Mouse (Mus musculus): ENCODE measurements at regions not wholly inside any gene's neighbourhood (a gene's known extent, or its start where the extent isn't known, plus 50 kb on each side); places are given as distances from the start of the nearest gene placed in this dataset.

- no peaks in the 10 kb centered on the region for H3K9me3 ChIP-seq (ENCODE audit: low read length)
- no peaks in the 10 kb centered on the region for H3K27me3 ChIP-seq (ENCODE audit: insufficient read depth, low read length)
- H3K36me3 ChIP-seq (ENCODE audit: insufficient read depth, low read length), result no peaks in the 10 kb centered on the region
- no peak overlapping the region for H3K4me2 ChIP-seq (ENCODE audit: low read depth, low read length)
- ATAC-seq (no peak), DNase-seq (ENCODE audit: low spot score) (no peak)
- no peak for TF ChIP-seq CTCF (IDR thresholded peaks at IDR 0.05; ENCODE audit: low read depth)
- H3K4me3 ChIP-seq (ENCODE audit: low read length), result no peak overlapping the region
- WGBS, result 79% methylated on average over 2 of the region's 2 CpGs
- no peak overlapping the region for H3K9ac ChIP-seq (replicated peaks; ENCODE audit: low read length)
- no peaks in the 10 kb centered on the region for H3K4me1 ChIP-seq (ENCODE audit: insufficient read depth, low read length)
- no peak overlapping the region for H3K27ac ChIP-seq
Measured at GRCm38 (mm10) chr5:41994307-41994706, 73.5 kb upstream of the Gm16223 start.

GRCm38 (mm10) chr5:41983556-41983955 lies 84.2 kb upstream of the Gm16223 start:
- Histone ChIP-seq H3K4me2 (ENCODE audit: low read depth, low read length) (no peak overlapping the region), H3K9ac (replicated peaks; ENCODE audit: low read length) (no peak overlapping the region), H3K4me1 (ENCODE audit: insufficient read depth, low read length) (no peaks in the 10 kb centered on the region), H3K4me3 (ENCODE audit: low read length) (no peak overlapping the region), H3K9me3 (ENCODE audit: low read length) (no peaks in the 10 kb centered on the region), H3K36me3 (ENCODE audit: insufficient read depth, low read length) (no peaks in the 10 kb centered on the region), H3K27me3 (ENCODE audit: insufficient read depth, low read length) (no peaks in the 10 kb centered on the region), H3K27ac (no peak overlapping the region)
- DNase-seq (ENCODE audit: low spot score), result no peak
- TF ChIP-seq CTCF (IDR thresholded peaks at IDR 0.05; ENCODE audit: low read depth), result no peak
- no peak for ATAC-seq
- 65% methylated on average over 4 of the region's 4 CpGs for WGBS

GRCm38 (mm10) chr5:41975535-41975934 lies 92.2 kb upstream of the Gm16223 start:
- Histone ChIP-seq H3K4me2 (ENCODE audit: low read depth, low read length) (no peak overlapping the region), H3K27ac (no peak overlapping the region), H3K9me3 (ENCODE audit: low read length) (no peaks in the 10 kb centered on the region), H3K4me1 (ENCODE audit: insufficient read depth, low read length) (no peaks in the 10 kb centered on the region), H3K9ac (replicated peaks; ENCODE audit: low read length) (no peak overlapping the region), H3K36me3 (ENCODE audit: insufficient read depth, low read length) (no peaks in the 10 kb centered on the region), H3K4me3 (ENCODE audit: low read length) (no peak overlapping the region), H3K27me3 (ENCODE audit: insufficient read depth, low read length) (no peaks in the 10 kb centered on the region)
- no peak for DNase-seq (ENCODE audit: low spot score)
- no peak for ATAC-seq
- peak; percentile 12; the same call in 1 of the 2 replicates for TF ChIP-seq CTCF (IDR thresholded peaks at IDR 0.05; ENCODE audit: low read depth)

GRCm38 (mm10) chr5:41971201-41971600 lies 96.6 kb upstream of the Gm16223 start:
- no peak overlapping the region for H3K27ac ChIP-seq

GRCm38 (mm10) chr5:41966958-41967357 lies 100.8 kb upstream of the Gm16223 start:
- 89% methylated on average over 1 of the region's 1 CpGs for WGBS
- no peak overlapping the region for H3K9ac ChIP-seq (replicated peaks; ENCODE audit: low read length)
- no peaks in the 10 kb centered on the region for H3K4me1 ChIP-seq (ENCODE audit: insufficient read depth, low read length)
- no peak overlapping the region for H3K4me2 ChIP-seq (ENCODE audit: low read depth, low read length)
- no peak for TF ChIP-seq CTCF (IDR thresholded peaks at IDR 0.05; ENCODE audit: low read depth)
- no peak overlapping the region for H3K4me3 ChIP-seq (ENCODE audit: low read length)
- ATAC-seq (no peak), DNase-seq (ENCODE audit: low spot score) (no peak)
- no peaks in the 10 kb centered on the region for H3K27me3 ChIP-seq (ENCODE audit: insufficient read depth, low read length)
- no peaks in the 10 kb centered on the region for H3K9me3 ChIP-seq (ENCODE audit: low read length)
- no peaks in the 10 kb centered on the region for H3K36me3 ChIP-seq (ENCODE audit: insufficient read depth, low read length)
- H3K27ac ChIP-seq, result no peak overlapping the region

More at GRCm38 (mm10) chr5:41971201-41971600, 96.6 kb upstream of the Gm16223 start:
- Histone ChIP-seq H3K4me3 (ENCODE audit: low read length) (no peak overlapping the region), H3K4me1 (ENCODE audit: insufficient read depth, low read length) (no peaks in the 10 kb centered on the region), H3K4me2 (ENCODE audit: low read depth, low read length) (no peak overlapping the region), H3K9ac (replicated peaks; ENCODE audit: low read length) (no peak overlapping the region), H3K9me3 (ENCODE audit: low read length) (no peaks in the 10 kb centered on the region), H3K27me3 (ENCODE audit: insufficient read depth, low read length) (no peaks in the 10 kb centered on the region), H3K36me3 (ENCODE audit: insufficient read depth, low read length) (no peaks in the 10 kb centered on the region)
- ATAC-seq (no peak), DNase-seq (ENCODE audit: low spot score) (peak; percentile 25)
- TF ChIP-seq CTCF (IDR thresholded peaks at IDR 0.05; ENCODE audit: low read depth), result peak; percentile 54
- 76% methylated on average over 1 of the region's 1 CpGs for WGBS

GRCm38 (mm10) chr5:41947114-41947640 lies 103.1 kb upstream of the Bod1l start:
- no peak overlapping the region for H3K4me2 ChIP-seq (ENCODE audit: low read depth, low read length)
- WGBS, result 40% methylated on average over 7 of the region's 7 CpGs
- ATAC-seq (peak; percentile 88), DNase-seq (ENCODE audit: low spot score) (peak; percentile 87)
- no peak overlapping the region for H3K27ac ChIP-seq
- H3K9me3 ChIP-seq (ENCODE audit: low read length), result no peaks in the 10 kb centered on the region
- no peaks in the 10 kb centered on the region for H3K4me1 ChIP-seq (ENCODE audit: insufficient read depth, low read length)
- TF ChIP-seq CTCF (IDR thresholded peaks at IDR 0.05; ENCODE audit: low read depth), result peak; percentile 15; the same call in 1 of the 2 replicates
- no peak overlapping the region for H3K9ac ChIP-seq (replicated peaks; ENCODE audit: low read length)
- H3K27me3 ChIP-seq (ENCODE audit: insufficient read depth, low read length), result no peaks in the 10 kb centered on the region
- H3K4me3 ChIP-seq (ENCODE audit: low read length), result no peak overlapping the region
- no peaks in the 10 kb centered on the region for H3K36me3 ChIP-seq (ENCODE audit: insufficient read depth, low read length)

GRCm38 (mm10) chr5:41943399-41943798 lies 99.3 kb upstream of the Bod1l start:
- Histone ChIP-seq H3K4me3 (ENCODE audit: low read length) (no peak overlapping the region), H3K4me2 (ENCODE audit: low read depth, low read length) (no peak overlapping the region), H3K36me3 (ENCODE audit: insufficient read depth, low read length) (no peaks in the 10 kb centered on the region), H3K27me3 (ENCODE audit: insufficient read depth, low read length) (no peaks in the 10 kb centered on the region), H3K9ac (replicated peaks; ENCODE audit: low read length) (no peak overlapping the region), H3K9me3 (ENCODE audit: low read length) (no peaks in the 10 kb centered on the region), H3K27ac (no peak overlapping the region), H3K4me1 (ENCODE audit: insufficient read depth, low read length) (no peaks in the 10 kb centered on the region)
- WGBS, result 90% methylated on average over 6 of the region's 6 CpGs
- TF ChIP-seq CTCF (IDR thresholded peaks at IDR 0.05; ENCODE audit: low read depth), result no peak
- ATAC-seq (no peak), DNase-seq (ENCODE audit: low spot score) (no peak)
